Mouse (Mus musculus): Measurements from ENCODE around the gene Eif3b. TPM values are rescaled to one million over a fixed set of nuclear protein-coding genes. Genes with fewer than 3 reads are reported as not detected.
"Not testable (repeated sequence)": the region's sequence is repeated elsewhere in the genome, so short reads cannot be mapped to it uniquely, and the experiment has no call there.

Gene Eif3b
- polyA plus RNA-seq, 1 experiment = 149 TPM

GRCm38 (mm10) chr5:140455466-140455865 lies 36.3 kb downstream of the Eif3b start:
- no peak overlapping the region for H3K4me3 ChIP-seq (ENCODE audit: insufficient read depth, low read length)
- TF ChIP-seq POLR2A (IDR thresholded peaks at IDR 0.05; ENCODE audit: low read depth, low read length) (no peak), CTCF (IDR thresholded peaks at IDR 0.05; ENCODE audit: borderline replicate concordance, insufficient read depth, low read length) (no peak)
- no peaks in the 10 kb centered on the region for H3K4me1 ChIP-seq (ENCODE audit: control insufficient read depth, insufficient read depth, low read length)
- H3K27ac ChIP-seq (ENCODE audit: insufficient read depth, low read length) = no peak overlapping the region

DNA sequence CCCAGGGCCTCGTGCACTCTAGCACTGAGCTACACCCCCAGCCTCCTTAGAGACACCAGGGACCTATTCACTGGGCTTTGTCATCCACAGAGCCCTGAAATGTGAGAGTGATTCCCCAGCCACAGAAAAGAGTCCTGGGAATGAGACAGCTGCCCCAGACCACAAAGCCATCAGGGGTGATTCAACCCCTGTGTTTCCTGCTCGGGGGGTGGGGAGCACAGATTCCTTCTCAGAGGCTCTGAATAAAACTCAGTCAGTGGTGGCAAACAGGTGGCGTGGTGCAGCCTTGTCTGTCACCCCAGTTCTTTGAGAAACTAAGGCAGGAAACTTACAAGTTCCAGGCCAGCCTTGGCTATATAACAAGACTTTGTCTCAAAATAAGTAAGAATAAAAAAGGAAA lies 42.3 kb downstream of the Eif3b start:
- Histone ChIP-seq H3K4me1 (ENCODE audit: control insufficient read depth, insufficient read depth, low read length) (no peaks in the 10 kb centered on the region), H3K4me3 (ENCODE audit: insufficient read depth, low read length) (no peak overlapping the region), H3K27ac (ENCODE audit: insufficient read depth, low read length) (no peak overlapping the region)
- TF ChIP-seq POLR2A (IDR thresholded peaks at IDR 0.05; ENCODE audit: low read depth, low read length) (no peak), CTCF (IDR thresholded peaks at IDR 0.05; ENCODE audit: borderline replicate concordance, insufficient read depth, low read length) (no peak)

DNA sequence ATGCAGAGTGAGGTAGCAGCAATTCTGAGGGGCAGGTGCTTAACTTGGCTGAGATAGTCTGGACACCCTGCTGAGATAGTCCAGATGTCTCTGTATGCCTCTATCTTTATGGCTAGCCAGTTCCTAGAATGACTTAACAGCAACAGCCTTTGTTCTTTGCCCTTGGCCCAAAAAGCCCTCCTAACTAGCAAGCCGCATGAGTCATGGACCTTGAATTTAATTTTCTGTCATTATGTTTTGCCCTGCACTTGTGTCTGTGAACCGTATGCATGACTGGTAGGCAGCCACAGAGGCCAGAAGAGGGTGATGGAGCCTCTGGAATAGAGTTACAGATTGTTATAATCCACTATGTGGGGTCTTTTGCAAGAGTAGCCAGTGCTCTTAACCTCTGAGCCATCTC lies 44.0 kb downstream of the Eif3b start:
- H3K4me3 ChIP-seq (ENCODE audit: insufficient read depth, low read length); H3K27ac ChIP-seq (ENCODE audit: insufficient read depth, low read length); H3K4me1 ChIP-seq (ENCODE audit: control insufficient read depth, insufficient read depth, low read length): not testable (repeated sequence)

DNA sequence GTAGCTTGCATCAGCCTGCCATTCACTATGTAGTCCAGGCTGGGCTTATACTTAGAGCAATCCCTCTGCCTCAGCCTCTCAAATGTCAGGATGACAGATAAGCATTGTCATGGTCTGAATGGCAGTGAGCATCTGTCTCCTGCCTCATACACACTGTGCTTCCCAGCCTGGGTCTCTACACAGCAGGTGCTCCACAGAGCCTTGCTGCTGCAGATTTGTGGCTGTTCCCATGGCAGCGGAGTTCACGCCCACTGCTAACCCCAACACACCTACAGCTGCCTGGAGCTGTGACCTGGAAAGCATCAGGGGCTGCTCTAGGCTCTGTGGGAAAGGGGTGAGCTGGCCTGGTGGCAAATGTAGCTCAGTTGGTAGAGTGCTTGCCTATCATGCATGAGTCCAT lies 45.8 kb downstream of the Eif3b start:
- no peak overlapping the region for H3K27ac ChIP-seq (ENCODE audit: insufficient read depth, low read length)
- TF ChIP-seq CTCF (IDR thresholded peaks at IDR 0.05; ENCODE audit: borderline replicate concordance, insufficient read depth, low read length) (no peak), POLR2A (IDR thresholded peaks at IDR 0.05; ENCODE audit: low read depth, low read length) (no peak)
- H3K4me3 ChIP-seq (ENCODE audit: insufficient read depth, low read length) = no peak overlapping the region
- no peaks in the 10 kb centered on the region for H3K4me1 ChIP-seq (ENCODE audit: control insufficient read depth, insufficient read depth, low read length)

GRCm38 (mm10) chr5:140472336-140472735 lies 53.2 kb downstream of the Eif3b start:
- H3K4me3 ChIP-seq (ENCODE audit: insufficient read depth, low read length) = no peak overlapping the region
- no peak for TF ChIP-seq CTCF (IDR thresholded peaks at IDR 0.05; ENCODE audit: borderline replicate concordance, insufficient read depth, low read length)
- TF ChIP-seq POLR2A (IDR thresholded peaks at IDR 0.05; ENCODE audit: low read depth, low read length) = no peak
- H3K27ac ChIP-seq (ENCODE audit: insufficient read depth, low read length) = no peak overlapping the region
- H3K4me1 ChIP-seq (ENCODE audit: control insufficient read depth, insufficient read depth, low read length) = no peaks in the 10 kb centered on the region

DNA sequence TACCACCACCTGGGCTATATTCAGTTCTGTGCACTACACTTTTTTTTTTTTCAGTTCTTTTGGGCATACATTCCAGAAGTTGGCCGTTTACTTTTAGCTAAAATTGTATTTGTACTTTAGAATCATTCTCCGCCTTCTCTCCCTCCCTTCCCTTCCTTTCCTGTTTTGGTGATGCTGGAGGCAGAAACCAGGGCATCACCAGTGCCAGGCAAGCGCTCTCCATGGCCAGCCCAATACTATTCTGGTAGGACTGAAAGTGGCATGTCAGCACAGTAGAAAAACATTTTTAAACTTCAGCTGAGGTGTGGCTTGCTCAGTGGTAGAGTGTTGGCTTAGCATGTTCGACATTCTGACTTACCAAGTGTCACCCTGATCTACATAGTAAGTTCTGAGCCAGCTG lies 62.3 kb downstream of the Eif3b start:
- H3K27ac ChIP-seq (ENCODE audit: insufficient read depth, low read length) = no peak overlapping the region
- H3K4me1 ChIP-seq (ENCODE audit: control insufficient read depth, insufficient read depth, low read length) = no peaks in the 10 kb centered on the region
- no peak for TF ChIP-seq CTCF (IDR thresholded peaks at IDR 0.05; ENCODE audit: borderline replicate concordance, insufficient read depth, low read length)
- no peak for TF ChIP-seq POLR2A (IDR thresholded peaks at IDR 0.05; ENCODE audit: low read depth, low read length)
- H3K4me3 ChIP-seq (ENCODE audit: insufficient read depth, low read length) = no peak overlapping the region

DNA sequence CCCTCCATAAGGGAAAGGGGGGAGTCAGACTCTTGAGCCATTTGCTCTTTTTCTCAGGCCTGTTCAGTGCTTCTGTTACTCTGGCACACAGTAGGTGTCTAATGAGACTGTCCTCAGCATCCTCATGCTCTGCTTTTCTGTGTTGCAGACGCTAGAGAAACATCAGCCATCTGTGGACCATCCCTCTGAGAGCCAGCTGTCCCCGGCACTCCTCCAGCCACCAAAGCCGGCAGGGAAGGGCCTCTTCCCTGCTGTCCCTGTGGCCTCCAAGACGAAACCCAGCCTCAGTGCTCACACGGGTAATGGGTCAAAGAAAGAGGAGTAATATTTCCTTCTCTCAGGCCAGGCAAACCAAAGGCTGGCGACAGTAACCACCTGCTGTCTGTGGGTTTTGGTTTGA lies 72.0 kb downstream of the Eif3b start:
- Histone ChIP-seq H3K27ac (ENCODE audit: insufficient read depth, low read length) (no peak overlapping the region), H3K4me1 (ENCODE audit: control insufficient read depth, insufficient read depth, low read length) (no peaks in the 10 kb centered on the region), H3K4me3 (ENCODE audit: insufficient read depth, low read length) (no peak overlapping the region)
- no peak for TF ChIP-seq POLR2A (IDR thresholded peaks at IDR 0.05; ENCODE audit: low read depth, low read length)
- TF ChIP-seq CTCF (IDR thresholded peaks at IDR 0.05; ENCODE audit: borderline replicate concordance, insufficient read depth, low read length) = no peak

DNA sequence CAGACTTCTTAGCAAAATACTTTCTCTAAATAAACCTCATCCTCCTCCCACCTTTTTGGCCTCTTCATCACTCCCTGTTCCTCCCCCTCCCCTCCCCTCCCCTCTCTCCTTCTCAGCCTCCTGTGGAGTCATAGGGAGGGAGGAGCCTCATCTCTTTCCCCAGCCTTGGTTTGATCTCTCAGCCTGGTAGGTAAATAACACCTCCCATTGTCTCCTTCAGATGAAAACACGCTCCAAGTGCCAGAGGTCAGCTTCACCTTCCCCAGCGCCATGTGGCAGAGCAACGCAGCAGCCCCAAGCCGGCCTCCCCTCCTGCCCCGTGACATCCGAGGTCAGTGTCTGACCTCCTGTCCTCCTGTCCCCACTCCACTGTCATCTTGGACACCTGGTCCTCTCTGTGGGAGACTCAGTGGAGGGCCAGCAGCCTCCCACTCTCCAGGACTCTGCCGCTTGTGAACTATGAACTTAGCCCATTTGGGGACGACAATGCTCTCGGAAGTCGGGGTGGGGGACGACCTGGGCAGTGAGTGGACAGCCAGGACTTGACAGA lies 73.6 kb downstream of the Eif3b start:
- H3K27ac ChIP-seq (ENCODE audit: insufficient read depth, low read length) = no peak overlapping the region
- H3K4me3 ChIP-seq (ENCODE audit: insufficient read depth, low read length) = no peak overlapping the region
- H3K4me1 ChIP-seq (ENCODE audit: control insufficient read depth, insufficient read depth, low read length) = no peaks in the 10 kb centered on the region
- TF ChIP-seq CTCF (IDR thresholded peaks at IDR 0.05; ENCODE audit: borderline replicate concordance, insufficient read depth, low read length) (no peak), POLR2A (IDR thresholded peaks at IDR 0.05; ENCODE audit: low read depth, low read length) (no peak)

Other genes with a start within 250 kb of the Eif3b start
- gene Mad1l1, start 97.8 kb upstream of the Eif3b start, polyA plus RNA-seq (2011; ENCODE audit: insufficient read length, low read depth, missing spikeins) = 21.3 and 22.6 TPM in 2 replicates
- 13.2 and 13.8 TPM in 2 replicates for gene Nudt1, start 97.7 kb upstream of the Eif3b start, polyA plus RNA-seq (2011; ENCODE audit: insufficient read length, low read depth, missing spikeins)
- 5.1 and 8.3 TPM in 2 replicates for gene Mrm2, start 87.4 kb upstream of the Eif3b start, polyA plus RNA-seq (2011; ENCODE audit: insufficient read length, low read depth, missing spikeins)
- 15.2 and 16.4 TPM in 2 replicates for gene Snx8, start 30.1 kb upstream of the Eif3b start, polyA plus RNA-seq (2011; ENCODE audit: insufficient read length, low read depth, missing spikeins)
- gene Gm4869, start 26.3 kb downstream of the Eif3b start, polyA plus RNA-seq (2011; ENCODE audit: insufficient read length, low read depth, missing spikeins) = not detected in 2 replicates
- 31.6 and 66.5 TPM in 2 replicates for gene Chst12, start 86.2 kb downstream of the Eif3b start, polyA plus RNA-seq (2011; ENCODE audit: insufficient read length, low read depth, missing spikeins)
- gene Grifin, start 145.7 kb downstream of the Eif3b start, polyA plus RNA-seq (2011; ENCODE audit: insufficient read length, low read depth, missing spikeins) = not detected in 2 replicates
- 7.1 and 8.2 TPM in 2 replicates for gene Lfng, start 188.0 kb downstream of the Eif3b start, polyA plus RNA-seq (2011; ENCODE audit: insufficient read length, low read depth, missing spikeins)
- gene Ttyh3, start 229.7 kb downstream of the Eif3b start, polyA plus RNA-seq (2011; ENCODE audit: insufficient read length, low read depth, missing spikeins) = 79.6 and 95.0 TPM in 2 replicates